Mouse (Mus musculus): Measurements from ENCODE around the gene Asxl1.

- TF ChIP-seq CTCF (IDR thresholded peaks at IDR 0.05; ENCODE audit: insufficient read depth, low read length) (no peak), POLR2A (IDR thresholded peaks at IDR 0.05; ENCODE audit: borderline replicate concordance, extremely low read depth, low read depth, low read length) (no peak)
Observed at GRCm38 (mm10) chr2:153430571-153430970, 84.9 kb downstream of the Asxl1 start.
